Mouse (Mus musculus): Measurements from ENCODE around the gene Cpne7. TPM values are rescaled to one million over a fixed set of nuclear protein-coding genes. Genes with fewer than 3 reads are reported as not detected.
A peak's percentile ranks its signal among the peaks of the same experiment; 100 is the strongest.

The Cpne7 gene
- total RNA-seq, 2 experiments from 2014 or later, result 0.31 to 0.39 TPM

- intact Hi-C loops (cut with DNase I), result no loop called here
- DNase-seq, result no peak
Observed at GRCm38 (mm10) chr8:123156070-123156773, 39.0 kb downstream of the Cpne7 start.

- intact Hi-C loops (cut with DNase I), result no loop called here
- DNase-seq, result no peak
Observed at GRCm38 (mm10) chr8:123157888-123158465, 40.8 kb downstream of the Cpne7 start, which contains the start of gene Sult5a1. Gene Sult5a1, minus strand, starts transcription at chr8:123158315.

GRCm38 (mm10) chr8:123181391-123181790 is 64.2 kb downstream of the Cpne7 start:
- intact Hi-C loops (cut with DNase I), result no loop called here
- peak; percentile 58 to 67 for DNase-seq

Small RNA genes lying within 50 kb of the gene (microRNA-seq; reads per million reads assigned to microRNA genes)
- gene Mir7079 (0 to 0.60 reads per million in 2 experiments), gene Mir7080 (6.5 to 473 reads per million in 2 experiments)

Other genes with a start within 250 kb of the Cpne7 start
- 10 to 100 TPM; 75.3 to 80.8 TPM for gene Ankrd11, start 75.1 kb upstream of the Cpne7 start, total RNA-seq (2021)
- gene Spg7, start 54.4 kb upstream of the Cpne7 start, total RNA-seq (2021), result 10 to 100 TPM; 75.5 to 76.9 TPM
- gene Rpl13, start 15.0 kb upstream of the Cpne7 start, total RNA-seq (2021), result 100 to 1,000 TPM; 426 to 446 TPM
- gene Sult5a1, start 40.9 kb downstream of the Cpne7 start, total RNA-seq (2021), result 1 to 10 TPM; 1.2 to 2.1 TPM
- 10 to 100 TPM; 28.6 to 43.2 TPM for gene Dpep1, start 68.9 kb downstream of the Cpne7 start, total RNA-seq (2021)
- 10 to 100 TPM; 50.1 to 64.3 TPM for gene Chmp1a, start 95.4 kb downstream of the Cpne7 start, total RNA-seq (2021)
- gene Spata33, start 95.5 kb downstream of the Cpne7 start, total RNA-seq (2021), result 10 to 100 TPM; 38.4 to 45.7 TPM
- gene Cdk10, start 107.5 kb downstream of the Cpne7 start, total RNA-seq (2021), result 10 to 100 TPM; 22.5 to 23.8 TPM
- 1 to 10 TPM; 6.5 to 6.9 TPM for gene Spata2l, start 118.9 kb downstream of the Cpne7 start, total RNA-seq (2021)
- gene Zfp276, start 136.8 kb downstream of the Cpne7 start, total RNA-seq (2021), result 10 to 100 TPM; 15.7 to 16.6 TPM
- gene Vps9d1, start 137.0 kb downstream of the Cpne7 start, total RNA-seq (2021), result 10 to 100 TPM; 23.1 to 29.1 TPM
- 1 to 10 TPM; 2.1 to 5.4 TPM for gene Fanca, start 201.2 kb downstream of the Cpne7 start, total RNA-seq (2021)
- gene Spire2, start 215.3 kb downstream of the Cpne7 start, total RNA-seq (2021), result under 1 TPM; 0.24 to 0.32 TPM